Mouse (Mus musculus) gastrocnemius, postnatal 14 days (tissue): ENCODE data around the gene Hes5. TPM values are rescaled to one million over a fixed set of nuclear protein-coding genes. Genes with fewer than 3 reads are reported as not detected.

ENCODE experiments used
- DNase-seq: peaks from one replicate; pipeline ENCODE4 v3.0.0; 2021; ENCODE audit warnings: mixed read lengths
- intact Hi-C: fragments of 180-260 bp; cut with DNase I; formaldehyde crosslinking; loops from one replicate; pipeline ENCODE4 v1.15.1; 2025; ENCODE audit warnings: low total_unique reads
- total RNA-seq, 2 experiments: library from RNA; stranded (reverse); gene quantifications; 2 replicates each; pipeline ENCODE4 v1.2.3; 2021

The Hes5 gene
- total RNA-seq, 2 experiments from 2014 or later, result 0.16 TPM; not detected in 1

DNA sequence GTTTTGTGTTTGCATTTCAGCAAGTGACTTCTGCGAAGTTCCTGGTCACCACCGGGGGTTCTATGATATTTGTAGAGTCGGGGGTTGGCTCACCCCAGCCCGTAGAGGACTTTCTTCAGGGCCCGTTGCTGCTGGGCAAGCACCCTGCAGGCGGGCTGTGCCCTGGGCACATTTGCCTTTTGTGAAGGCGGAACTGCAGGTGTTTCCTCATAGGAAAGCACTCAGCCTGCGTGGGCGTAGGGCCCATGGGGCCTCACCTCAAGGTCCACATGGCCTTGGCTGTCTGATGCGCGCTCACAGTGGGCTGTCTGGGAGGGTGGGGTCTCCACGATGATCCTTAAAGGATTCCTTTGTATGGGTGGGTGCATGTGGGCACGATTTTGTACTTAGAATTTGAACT, 1.2 kb downstream of the Hes5 start:
- intact Hi-C loops, result no loop called here
- no peak for DNase-seq

DNA sequence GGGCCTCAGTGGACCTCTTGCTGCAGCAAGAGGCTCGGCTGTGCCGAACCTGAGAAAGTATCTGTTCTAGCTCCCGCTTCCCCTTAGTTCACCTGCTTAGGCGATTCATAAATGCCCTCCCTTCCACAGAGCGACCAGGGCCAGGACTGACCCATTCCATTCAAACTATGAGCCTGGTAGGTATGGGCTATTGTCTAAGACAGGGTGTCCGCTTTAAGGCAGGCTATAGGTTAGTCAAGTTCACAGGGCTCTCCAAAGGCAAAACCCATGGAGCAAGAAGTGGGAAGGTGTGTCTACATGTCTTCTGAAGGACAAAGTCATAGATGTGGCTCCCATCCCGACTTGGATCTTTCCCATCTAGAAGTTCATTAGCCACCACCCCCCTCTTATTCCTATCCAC, 2.0 kb downstream of the Hes5 start:
- intact Hi-C loops, result no loop called here
- DNase-seq, result no peak

DNA sequence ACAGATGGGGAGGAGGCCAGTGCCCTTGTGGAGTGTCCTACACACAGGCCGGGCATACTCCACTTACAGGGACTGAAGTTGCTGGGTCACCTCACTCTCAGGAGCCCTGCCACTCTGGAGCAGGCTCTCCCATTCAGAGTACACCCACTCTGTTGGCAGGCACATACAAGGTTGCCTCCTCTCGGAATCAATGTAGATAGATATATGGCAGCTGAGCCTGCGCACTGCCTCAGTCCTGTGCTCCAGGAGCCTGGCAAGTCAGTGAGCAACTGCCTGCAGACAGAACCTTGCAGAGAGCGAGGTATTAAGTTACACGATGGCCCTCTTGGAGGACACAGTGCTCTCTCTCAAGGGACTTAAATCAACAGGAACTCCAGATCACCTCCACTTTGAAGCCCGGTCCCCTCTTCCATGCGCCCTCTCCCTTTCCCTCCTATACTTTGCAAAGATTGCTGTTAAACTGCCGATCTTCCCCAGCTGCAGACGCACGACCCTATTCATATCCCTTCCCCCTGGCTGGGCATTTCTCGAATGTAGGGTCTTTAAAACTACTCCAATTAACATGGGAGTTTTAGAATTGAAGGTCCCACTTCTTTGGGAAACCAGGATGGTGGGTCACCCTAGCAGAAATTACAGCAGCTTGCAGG, 2.6 kb downstream of the Hes5 start:
- no peak for DNase-seq
- intact Hi-C loops, result no loop called here

GRCm38 (mm10) chr4:154963901-154964580, 3.3 kb downstream of the Hes5 start, which contains the start of gene Pank4:
TSS of gene Pank4 (plus strand) at chr4:154964123.
- peak; percentile 90 for DNase-seq
- intact Hi-C loops, result no loop called here

DNA sequence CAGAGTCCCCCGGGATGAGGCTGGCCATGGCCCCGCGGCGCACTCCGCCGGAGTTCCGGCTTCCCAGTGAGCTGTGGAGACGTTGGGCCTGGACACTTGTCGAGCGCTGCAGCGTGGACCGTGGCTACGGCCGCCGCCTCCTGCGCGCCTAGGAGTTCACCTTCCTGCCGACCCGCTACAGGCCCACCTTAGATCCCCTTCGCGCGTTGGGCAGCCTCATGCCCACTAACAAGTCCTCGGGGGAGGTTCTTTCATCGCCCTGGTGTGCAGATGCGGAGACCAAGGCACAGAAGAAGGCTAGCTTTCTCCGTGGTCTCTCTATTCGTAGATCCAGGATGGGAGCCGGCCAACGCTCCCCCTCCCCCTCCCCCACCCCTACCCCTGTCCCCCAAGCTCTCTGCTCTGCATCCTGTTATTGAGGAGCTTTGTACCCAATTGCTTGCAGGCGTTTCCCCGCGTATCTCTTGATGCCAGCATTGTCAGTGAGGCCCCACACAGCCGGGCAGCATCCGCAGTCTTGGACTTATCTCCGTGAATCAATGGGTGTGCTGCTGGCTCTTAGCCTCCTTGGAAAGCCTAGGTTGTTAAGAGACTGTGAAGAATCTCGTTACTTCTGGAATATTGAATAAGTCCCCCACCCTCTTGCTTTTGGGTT, 4.0 kb downstream of the Hes5 start:
- intact Hi-C loops, result no loop called here

DNA sequence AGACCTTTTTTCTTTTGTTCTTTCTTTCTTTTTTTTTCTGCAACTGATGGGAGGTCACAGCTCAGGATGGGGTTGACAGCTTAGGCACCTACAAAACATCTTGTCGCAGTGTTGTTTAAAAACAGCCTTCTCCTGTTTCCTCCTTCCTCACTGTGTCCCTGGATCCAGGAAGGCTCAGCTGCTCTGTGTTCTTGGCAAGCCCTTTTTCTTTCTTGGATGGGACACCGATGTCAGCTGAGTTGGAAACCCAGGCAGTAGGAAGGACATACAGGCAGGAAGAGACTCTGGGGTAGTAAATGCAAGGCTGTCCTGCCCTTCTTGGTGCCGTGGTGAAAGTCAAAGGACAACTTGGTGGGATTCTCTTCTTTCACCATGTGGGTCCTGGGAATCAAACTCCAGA, 5.1 kb downstream of the Hes5 start:
- intact Hi-C loops, result no loop called here
- DNase-seq, result no peak

More for the DNA sequence above, 4.0 kb downstream of the Hes5 start:
- no peak for DNase-seq

DNA sequence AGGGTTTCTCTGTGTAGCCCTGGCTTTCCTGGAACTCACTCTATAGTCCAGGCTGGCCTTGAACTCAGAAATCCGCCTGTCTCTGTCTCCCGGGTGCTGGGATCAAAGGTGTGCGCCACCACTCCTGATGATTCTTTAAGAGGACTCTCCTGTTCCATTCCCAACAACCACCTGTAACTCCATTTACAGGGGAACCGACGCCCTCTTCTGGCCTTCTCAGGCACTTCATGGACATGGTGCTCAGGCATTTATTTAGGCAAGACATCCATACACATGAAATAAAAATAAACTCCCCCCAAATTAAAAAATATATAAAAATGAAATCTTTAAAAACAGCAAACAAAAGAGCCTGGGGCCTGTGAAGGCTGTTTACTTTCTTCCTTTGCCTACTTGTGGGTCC, 6.5 kb downstream of the Hes5 start:
- no peak for DNase-seq
- intact Hi-C loops, result no loop called here

DNA sequence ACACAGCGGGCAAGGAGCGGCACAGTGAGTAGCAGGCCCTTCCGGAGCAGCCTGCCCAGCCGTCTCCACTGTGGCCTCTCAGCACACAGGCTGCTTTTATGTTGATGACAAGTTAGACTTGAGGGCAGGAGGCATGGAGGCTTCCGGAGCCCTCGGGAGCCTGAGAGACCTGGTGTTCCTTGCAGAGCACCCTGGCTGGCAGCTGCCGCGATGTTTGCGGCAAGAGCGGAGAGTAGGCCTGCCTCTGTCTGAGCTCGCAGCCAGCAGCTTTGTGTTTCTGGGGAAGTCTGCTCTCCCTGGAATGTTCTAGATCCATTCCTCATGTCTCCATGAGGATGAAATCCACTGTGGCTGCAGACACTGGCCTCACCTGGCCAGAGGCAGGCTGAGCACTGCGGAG, 11.8 kb downstream of the Hes5 start:
- no peak for DNase-seq
- intact Hi-C loops, result no loop called here

DNA sequence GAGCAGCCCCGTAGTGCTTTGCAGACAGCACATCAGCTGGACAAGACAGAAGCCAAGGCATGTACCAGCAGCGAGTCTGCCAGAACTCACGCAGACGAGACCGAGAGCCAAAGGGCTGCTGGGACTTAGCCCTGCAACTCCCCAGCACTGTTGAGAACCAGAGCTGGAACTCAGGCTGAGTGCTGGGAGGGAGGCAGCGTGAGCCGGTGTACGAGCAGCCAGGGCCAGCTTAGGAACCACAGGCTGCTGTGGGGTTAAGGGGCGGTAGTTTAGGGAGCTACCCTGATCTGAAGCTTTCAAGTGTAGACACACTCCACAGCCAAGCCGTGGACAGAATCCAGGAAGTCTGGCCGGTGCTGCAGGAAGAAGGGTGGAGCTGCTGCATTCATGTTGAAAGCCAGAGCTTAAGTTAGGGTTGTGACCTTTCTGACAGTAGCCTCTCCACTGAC, 13.5 kb downstream of the Hes5 start:
- intact Hi-C loops, result no loop called here
- peak; percentile 67 for DNase-seq

DNA sequence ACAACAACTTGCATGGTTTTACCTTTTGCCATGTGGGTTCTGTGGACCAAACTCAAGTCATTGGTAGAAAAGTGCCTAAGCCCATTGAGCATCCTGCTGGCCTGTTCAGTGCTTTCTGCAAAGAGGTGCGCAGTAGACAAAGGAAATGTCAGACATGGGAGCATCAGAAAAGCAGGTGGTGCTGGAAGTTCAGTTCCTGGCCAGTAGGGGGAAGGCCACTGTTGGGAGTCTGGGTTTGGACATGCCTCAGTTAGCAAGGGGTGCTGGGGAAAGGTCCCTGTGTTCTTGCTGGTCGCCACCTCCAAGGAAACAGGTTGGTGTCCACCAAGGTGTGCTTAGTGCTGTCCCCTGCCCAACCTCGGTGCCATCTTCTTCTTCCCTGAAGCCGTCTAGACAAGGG, 19.4 kb downstream of the Hes5 start:
- intact Hi-C loops, result no loop called here
- no peak for DNase-seq

GRCm38 (mm10) chr4:154981076-154981475, 20.4 kb downstream of the Hes5 start:
- DNase-seq, result no peak
- intact Hi-C loops, result no loop called here

- intact Hi-C loops, result no loop called here
- DNase-seq, result no peak
Observed at GRCm38 (mm10) chr4:154981530-154981929, 20.8 kb downstream of the Hes5 start.

GRCm38 (mm10) chr4:154982247-154983120, 21.8 kb downstream of the Hes5 start:
- DNase-seq, result no peak
- intact Hi-C loops, result no loop called here

DNA sequence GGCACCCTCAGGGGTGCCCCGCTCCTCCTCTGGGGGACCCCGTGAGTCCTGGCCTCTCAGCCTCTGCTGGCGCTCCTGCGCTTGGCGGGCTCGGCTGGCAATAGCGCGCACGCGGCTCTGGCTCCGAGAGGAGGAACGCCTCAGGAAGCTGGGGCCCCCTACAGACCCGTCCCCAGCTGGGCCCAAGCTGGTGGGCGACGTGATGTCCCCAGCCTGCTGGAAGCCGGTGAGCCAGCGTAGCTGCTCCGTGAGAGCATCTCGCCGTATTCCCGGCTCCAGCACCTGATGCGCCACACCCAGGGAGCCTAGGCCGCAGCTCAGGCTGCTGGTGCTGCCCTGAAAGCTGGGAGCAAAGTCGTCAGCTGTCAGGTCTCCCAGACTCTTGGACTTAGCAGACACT, 23.0 kb downstream of the Hes5 start:
- intact Hi-C loops, result no loop called here
- DNase-seq, result no peak

DNA sequence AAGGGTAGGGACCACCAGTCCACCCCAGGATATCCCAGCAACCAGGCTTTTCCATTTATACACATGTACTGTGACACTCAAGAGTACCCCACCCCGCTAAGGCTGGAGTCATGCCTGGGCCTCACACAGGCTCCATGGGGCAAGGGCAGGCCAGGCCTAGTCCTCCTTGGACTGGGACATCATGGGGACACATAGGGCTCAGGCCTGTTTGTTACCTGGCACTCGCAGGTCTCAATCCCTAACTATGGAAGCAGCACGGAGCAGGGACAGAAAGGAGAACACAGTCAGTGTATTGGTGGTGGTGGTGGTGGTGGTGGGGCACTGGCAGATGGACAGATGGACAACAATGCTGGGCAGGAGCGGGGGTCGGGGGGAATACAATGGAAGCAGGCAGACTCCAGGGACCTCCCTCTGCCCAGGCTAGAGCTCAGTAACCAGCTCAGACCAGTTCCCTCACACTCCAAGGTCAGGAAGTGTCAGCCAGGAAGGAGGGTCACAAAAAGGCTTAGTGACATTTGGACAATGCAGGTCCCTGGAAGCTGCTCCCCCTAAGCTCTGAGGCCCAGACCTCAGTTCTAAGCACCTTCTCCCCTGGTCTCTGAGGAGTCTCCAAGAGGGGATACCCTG, 24.5 kb downstream of the Hes5 start:
- no peak for DNase-seq
- intact Hi-C loops, result loop anchor here (5.0 kb wide), 1 partner anchor 77 kb away; no protein-coding TSS in a partner anchor

DNA sequence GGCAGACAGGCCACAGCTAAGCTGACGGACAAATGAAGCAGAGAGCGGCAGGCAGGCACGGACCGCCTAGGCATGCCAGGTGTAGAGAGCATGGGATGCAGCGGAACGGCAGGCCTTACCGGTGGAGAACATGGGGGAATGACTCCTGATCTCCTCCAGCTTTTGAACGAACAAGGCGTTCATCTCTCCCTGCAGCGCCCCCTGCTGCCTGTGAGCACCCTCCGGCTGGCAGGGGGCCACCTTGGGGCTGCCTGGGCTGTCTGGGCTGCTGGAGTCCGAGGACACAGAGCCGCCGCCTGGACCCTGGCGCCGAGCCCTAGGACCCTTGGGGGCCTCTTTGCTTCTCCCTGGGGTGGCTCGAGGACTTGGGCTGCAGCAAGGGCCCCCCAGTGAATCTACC, 25.4 kb downstream of the Hes5 start:
- peak; percentile 88 for DNase-seq
- intact Hi-C loops, result loop anchor here (5.0 kb wide), 1 partner anchor 76 kb away; no protein-coding TSS in a partner anchor

- intact Hi-C loops, result loop anchor here (5.0 kb wide), 1 partner anchor 76 kb away; no protein-coding TSS in a partner anchor
- no peak for DNase-seq
Observed at GRCm38 (mm10) chr4:154986750-154987149, 26.0 kb downstream of the Hes5 start.

DNA sequence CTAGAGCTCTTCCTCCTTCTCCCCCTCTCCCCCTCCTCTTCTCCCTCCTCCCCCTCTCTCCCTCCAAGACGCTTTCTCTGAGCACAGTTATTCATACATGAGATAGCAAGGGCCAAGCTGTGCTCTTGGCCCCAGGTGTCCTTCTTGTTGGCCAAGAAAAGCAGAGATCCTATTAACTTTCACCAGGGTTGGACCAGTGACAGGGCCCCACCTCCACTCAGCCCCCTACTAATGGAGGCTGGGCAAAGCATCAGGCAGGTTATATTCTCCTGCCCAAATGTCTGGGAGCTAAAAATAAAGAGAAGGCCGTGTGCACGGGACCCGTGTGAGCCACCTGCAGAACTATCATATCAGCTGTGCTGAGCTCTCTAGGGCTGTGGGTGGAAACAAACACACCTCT, 34.2 kb downstream of the Hes5 start:
- intact Hi-C loops, result no loop called here

GRCm38 (mm10) chr4:154996572-154997154, 35.9 kb downstream of the Hes5 start:
- intact Hi-C loops, result no loop called here
- peak; percentile 59 for DNase-seq

More for the DNA sequence above, 34.2 kb downstream of the Hes5 start:
- no peak for DNase-seq
